Mouse (Mus musculus) limb, embryonic 10.5 days (tissue): ENCODE results near the gene Ttll8. TPM values are rescaled to one million over a fixed set of nuclear protein-coding genes. Genes with fewer than 3 reads are reported as not detected.

Experiments used
- DNase-seq: peaks from one replicate; pipeline ENCODE4 v3.0.0-alpha.2; 2017; ENCODE audit warnings: low spot score
- H3K27ac ChIP-seq: fragments of 300-500 bp; sonication (generic); 2 replicates; pipeline ENCODE4 v1.5.1; 2016; ENCODE audit warnings: mild to moderate bottlenecking
- H3K27me3 ChIP-seq: fragments of 300-500 bp; sonication (generic); 2 replicates; pipeline ENCODE4 v1.6.1; 2016; ENCODE audit warnings: low read depth, mild to moderate bottlenecking; ENCODE audit not compliant: poor library complexity, severe bottlenecking
- H3K36me3 ChIP-seq: fragments of 300-500 bp; sonication (generic); 2 replicates; pipeline ENCODE4 v1.6.1; 2016; ENCODE audit warnings: mild to moderate bottlenecking, moderate library complexity
- H3K4me1 ChIP-seq: fragments of 300-500 bp; sonication (generic); 2 replicates; pipeline ENCODE4 v1.6.1; 2016
- H3K4me3 ChIP-seq: fragments of 300-500 bp; sonication (generic); 2 replicates; pipeline ENCODE4 v1.5.1; 2016; ENCODE audit warnings: mild to moderate bottlenecking, moderate library complexity
- H3K9me3 ChIP-seq: fragments of 300-500 bp; sonication (generic); replicated peaks from 2 replicates; pipeline ENCODE4 v1.6.1; 2016; ENCODE audit warnings: mild to moderate bottlenecking
- WGBS: fragments of 180-500 bp; shearing (Covaris S2); methylation state at CpG from one replicate; pipeline ENCODE4 v1.1.7; 2016; 5-methylcytosine and 5-hydroxymethylcytosine counted together
- polyA plus RNA-seq: library from polyadenylated mRNA; unstranded; fragments of >200 nt; fragmentation: Nextera tagmentation; extraction: Ambion mirVana; gene quantifications from 2 replicates; pipeline ENCODE4 v1.2.1, GENCODE M21; 2016

Ttll8 gene
- polyA plus RNA-seq, 1 experiment from 2014 or later = not detected

DNA sequence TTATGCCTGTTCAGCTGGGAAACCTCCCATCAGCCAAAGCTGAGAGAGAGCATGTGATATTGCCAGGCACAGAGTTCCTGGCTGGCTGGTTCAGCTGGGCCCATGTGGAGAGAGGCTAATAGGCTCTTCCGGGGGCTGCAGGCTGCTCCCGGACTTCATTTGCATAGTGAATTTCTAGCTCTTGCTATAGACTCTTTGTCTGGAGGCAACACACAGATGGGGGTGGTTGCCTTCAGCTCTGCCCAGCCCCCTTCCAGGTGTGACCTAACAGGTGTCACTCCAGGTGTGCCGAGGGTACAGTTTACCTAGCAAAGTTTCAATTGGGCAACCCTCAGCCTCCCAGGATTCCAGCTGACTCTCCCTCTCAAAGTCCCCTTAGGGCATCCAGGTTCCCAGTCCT is 37.9 kb downstream of the Ttll8 start:
- WGBS = 57% methylated on average over 3 of the region's 3 CpGs
- no peak for DNase-seq
- Histone ChIP-seq H3K36me3 (no peaks in the 10 kb centered on the region), H3K9me3 (no peaks in the 10 kb centered on the region), H3K27ac (no peak overlapping the region), H3K4me1 (no peaks in the 10 kb centered on the region), H3K27me3 (no peaks in the 10 kb centered on the region), H3K4me3 (no peak overlapping the region)

DNA sequence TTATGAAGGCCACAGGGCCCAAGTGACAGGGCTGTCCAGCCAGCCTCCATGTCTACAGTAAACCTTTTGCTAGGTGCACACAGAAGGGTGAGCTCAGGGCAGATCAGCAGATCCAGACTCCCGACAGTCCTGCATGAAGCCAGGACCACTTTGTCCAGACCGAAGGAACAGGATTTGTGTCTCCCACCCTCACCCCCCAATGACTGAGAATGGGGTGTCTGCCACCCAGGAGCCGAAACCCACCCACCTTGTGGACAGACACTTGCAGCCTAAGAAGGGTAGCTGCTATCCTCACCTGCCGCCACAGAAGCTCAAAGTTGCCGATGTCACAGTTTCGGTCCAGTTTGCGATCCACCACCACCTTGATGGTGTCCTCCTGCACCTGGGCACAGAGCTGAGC is 39.2 kb downstream of the Ttll8 start:
- Histone ChIP-seq H3K36me3 (no peaks in the 10 kb centered on the region), H3K4me1 (no peaks in the 10 kb centered on the region), H3K4me3 (no peak overlapping the region), H3K27ac (no peak overlapping the region), H3K27me3 (no peaks in the 10 kb centered on the region), H3K9me3 (no peaks in the 10 kb centered on the region)
- WGBS = 92% methylated on average over 7 of the region's 7 CpGs
- no peak for DNase-seq

DNA sequence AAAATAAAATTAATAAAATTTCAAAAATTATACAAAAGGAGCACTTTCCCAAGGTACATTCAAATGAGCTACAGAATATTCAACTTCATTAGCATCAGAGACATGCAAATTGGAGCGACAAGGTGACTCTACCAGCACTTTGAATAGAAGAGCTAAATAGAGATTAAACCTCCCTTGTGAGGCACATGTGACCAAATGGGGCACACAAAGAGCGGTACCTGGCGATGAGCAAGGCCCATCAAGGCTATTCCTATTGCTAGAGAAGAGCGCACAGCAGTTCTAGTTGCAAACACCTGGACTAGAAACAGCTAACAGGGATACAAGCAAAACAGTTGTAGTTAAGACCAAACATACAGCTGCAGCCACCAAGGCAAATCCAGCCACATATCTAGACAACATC is 47.9 kb downstream of the Ttll8 start:
- DNase-seq = no peak
- no peaks in the 10 kb centered on the region for H3K27me3 ChIP-seq
- H3K4me1 ChIP-seq = no peaks in the 10 kb centered on the region
- 73% methylated on average over 4 of the region's 4 CpGs for WGBS
- no peaks in the 10 kb centered on the region for H3K9me3 ChIP-seq
- no peaks in the 10 kb centered on the region for H3K36me3 ChIP-seq
- no peak overlapping the region for H3K4me3 ChIP-seq
- H3K27ac ChIP-seq = no peak overlapping the region

DNA sequence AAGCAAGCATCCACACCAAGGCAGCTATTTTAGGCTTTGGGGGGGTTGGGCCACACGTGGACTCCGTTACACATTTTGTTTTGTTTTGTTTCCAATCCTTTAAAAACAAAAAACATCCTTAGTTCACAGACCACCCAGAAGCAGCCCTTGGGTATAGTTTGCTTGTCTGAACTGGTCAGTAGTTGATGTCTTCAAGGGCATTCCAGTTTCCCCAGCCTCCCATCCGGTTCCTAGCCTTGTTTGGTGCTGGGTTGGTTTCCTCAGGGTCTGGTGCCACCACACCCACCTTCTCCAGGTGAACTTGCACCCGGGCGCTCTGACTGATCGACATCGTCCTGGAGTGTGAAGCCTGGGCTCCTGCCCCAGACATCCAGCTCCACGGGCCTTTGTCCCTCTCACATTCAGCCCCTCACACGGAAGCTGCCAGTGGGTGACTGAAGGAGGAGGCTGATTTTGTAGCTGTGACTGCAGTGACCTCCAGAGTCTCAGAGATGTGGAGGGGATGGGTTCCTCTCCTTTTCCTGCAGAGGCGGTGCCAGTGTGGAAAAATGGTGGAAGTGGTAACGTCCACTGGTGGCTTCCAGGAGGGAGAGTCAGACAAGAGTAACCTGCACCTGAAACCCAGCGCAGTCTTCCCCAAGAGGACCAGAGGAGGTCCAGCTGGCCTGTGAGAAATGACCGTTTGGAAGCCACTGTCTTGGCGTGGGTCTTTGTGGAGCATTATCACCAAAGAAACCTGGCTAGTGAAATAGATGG is 50.0 kb downstream of the Ttll8 start:
- H3K36me3 ChIP-seq = no peaks in the 10 kb centered on the region
- H3K27me3 ChIP-seq = no peaks in the 10 kb centered on the region
- no peak for DNase-seq
- H3K27ac ChIP-seq = no peak overlapping the region
- 85% methylated on average over 14 of the region's 14 CpGs for WGBS
- no peaks in the 10 kb centered on the region for H3K4me1 ChIP-seq
- H3K4me3 ChIP-seq = no peak overlapping the region
- H3K9me3 ChIP-seq = no peaks in the 10 kb centered on the region

DNA sequence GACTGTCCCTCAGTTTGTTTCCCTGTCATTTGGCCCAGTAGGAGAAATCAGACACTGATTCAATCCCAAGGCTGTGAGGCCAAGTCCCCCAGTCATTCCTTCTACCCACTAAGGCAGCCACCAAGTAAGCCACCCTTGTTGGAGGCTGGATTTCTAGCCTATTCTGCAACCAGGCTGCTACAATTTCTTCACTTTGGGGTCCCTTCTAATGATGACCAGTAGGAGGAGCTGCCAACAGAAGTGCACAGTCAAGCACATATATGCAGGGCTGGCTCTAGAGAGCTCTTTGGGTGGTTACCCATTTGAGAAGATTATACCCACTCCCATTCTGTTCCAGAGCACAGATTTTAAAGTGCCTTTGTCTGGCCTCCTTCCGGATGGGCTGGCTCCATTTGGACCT is 51.1 kb downstream of the Ttll8 start:
- Histone ChIP-seq H3K4me1 (no peaks in the 10 kb centered on the region), H3K36me3 (no peaks in the 10 kb centered on the region), H3K27ac (no peak overlapping the region), H3K9me3 (no peaks in the 10 kb centered on the region), H3K27me3 (no peaks in the 10 kb centered on the region), H3K4me3 (no peak overlapping the region)
- no peak for DNase-seq
- 78% methylated on average over 1 of the region's 1 CpGs for WGBS

DNA sequence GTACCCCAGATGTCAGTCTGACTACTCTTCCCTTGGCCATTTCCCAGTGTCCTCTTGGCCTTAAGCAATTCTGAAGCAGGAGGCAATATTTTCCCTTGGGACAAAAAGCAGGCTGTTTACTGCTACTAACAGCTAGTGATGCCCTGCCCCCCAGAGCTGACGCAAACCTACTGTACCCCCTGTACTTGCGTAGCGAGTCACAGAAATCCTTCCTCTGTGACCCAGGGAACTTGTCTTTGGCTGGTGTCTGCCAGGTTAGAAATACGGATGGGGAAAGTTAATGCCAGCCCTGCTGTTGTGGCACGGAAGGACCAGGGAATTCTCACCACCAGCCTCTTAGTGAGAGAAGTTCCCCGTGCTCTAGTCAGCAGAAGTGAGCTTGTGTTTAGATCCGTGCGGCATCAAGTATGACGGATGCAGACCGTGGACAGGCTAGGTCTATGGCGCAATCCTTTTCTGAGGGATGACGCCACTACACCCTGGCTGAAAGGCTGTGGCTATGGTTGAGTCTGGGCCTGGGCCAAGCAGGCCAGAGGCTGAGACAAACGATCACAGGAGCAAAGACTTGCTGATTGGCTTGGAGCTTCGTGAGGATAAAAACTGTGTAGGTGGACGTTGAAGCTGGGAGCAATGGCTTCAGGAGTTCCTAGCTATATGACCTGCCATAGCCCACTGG is 51.9 kb downstream of the Ttll8 start:
- no peak overlapping the region for H3K27ac ChIP-seq
- no peak overlapping the region for H3K4me3 ChIP-seq
- 91% methylated on average over 15 of the region's 15 CpGs for WGBS
- no peaks in the 10 kb centered on the region for H3K4me1 ChIP-seq
- H3K9me3 ChIP-seq = no peaks in the 10 kb centered on the region
- DNase-seq = no peak
- no peaks in the 10 kb centered on the region for H3K36me3 ChIP-seq
- no peaks in the 10 kb centered on the region for H3K27me3 ChIP-seq

DNA sequence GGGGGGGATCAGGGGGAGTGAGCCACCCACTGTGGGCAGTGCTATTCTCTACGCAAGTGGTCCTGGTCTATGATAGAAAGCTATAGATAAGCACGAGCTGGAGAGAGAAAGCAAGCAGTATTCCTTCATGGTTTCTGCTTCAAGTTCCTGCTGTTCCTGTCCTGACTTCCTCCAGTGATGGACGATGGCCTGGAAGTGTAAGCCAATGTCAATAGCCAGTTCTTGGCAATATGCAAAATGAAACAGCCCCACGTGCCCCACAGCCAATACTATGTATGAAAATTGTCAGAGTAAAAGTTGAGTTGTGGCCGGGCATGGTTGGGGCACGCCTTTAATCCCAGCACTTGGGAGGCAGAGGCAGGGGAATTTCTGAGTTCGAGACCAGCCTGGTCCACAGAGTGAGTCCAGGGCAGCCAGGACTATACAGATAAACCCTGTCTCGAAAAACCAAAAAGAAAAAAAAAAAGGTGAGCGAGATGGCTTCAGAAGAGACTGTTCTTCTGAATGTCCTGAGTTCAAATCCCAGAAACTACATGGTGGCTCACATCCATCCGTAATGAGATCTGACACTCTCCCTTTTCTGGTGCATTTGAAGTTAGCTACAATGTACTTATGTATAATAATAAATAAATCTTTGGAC is 57.8 kb downstream of the Ttll8 start:
- peaks cover 1% of the 10 kb centered on the region for H3K4me1 ChIP-seq
- no peak overlapping the region for H3K27ac ChIP-seq
- H3K36me3 ChIP-seq = no peaks in the 10 kb centered on the region
- no peak for DNase-seq
- no peak overlapping the region for H3K4me3 ChIP-seq
- no peaks in the 10 kb centered on the region for H3K9me3 ChIP-seq
- 92% methylated on average over 10 of the region's 10 CpGs for WGBS
- H3K27me3 ChIP-seq = peaks cover 7% of the 10 kb centered on the region; the same call in 1 of the 2 replicates

DNA sequence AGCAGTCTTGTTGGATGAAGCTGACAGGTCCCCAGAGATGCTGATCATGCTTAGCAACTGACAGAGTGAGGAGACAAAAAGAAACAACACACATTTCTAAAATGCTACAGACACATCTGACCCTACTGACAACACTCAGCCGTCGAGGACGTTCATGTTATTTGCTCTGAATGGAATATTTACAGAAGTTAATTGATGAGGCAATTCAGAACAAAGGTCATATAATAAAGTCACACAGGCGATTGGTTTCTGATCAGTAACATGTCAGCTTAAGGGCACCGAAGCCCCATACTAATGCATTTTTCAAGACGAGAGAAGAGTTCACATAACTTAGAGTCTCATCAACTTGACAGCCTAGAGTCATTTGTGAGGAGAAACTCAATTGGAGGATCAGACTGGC is 58.3 kb downstream of the Ttll8 start:
- H3K4me3 ChIP-seq = no peak overlapping the region
- H3K9me3 ChIP-seq = no peaks in the 10 kb centered on the region
- H3K36me3 ChIP-seq = no peaks in the 10 kb centered on the region
- 88% methylated on average over 6 of the region's 6 CpGs for WGBS
- H3K27ac ChIP-seq = no peak overlapping the region
- peaks cover 10% of the 10 kb centered on the region; the same call in 1 of the 2 replicates for H3K27me3 ChIP-seq
- no peak for DNase-seq
- peaks cover 7% of the 10 kb centered on the region for H3K4me1 ChIP-seq

DNA sequence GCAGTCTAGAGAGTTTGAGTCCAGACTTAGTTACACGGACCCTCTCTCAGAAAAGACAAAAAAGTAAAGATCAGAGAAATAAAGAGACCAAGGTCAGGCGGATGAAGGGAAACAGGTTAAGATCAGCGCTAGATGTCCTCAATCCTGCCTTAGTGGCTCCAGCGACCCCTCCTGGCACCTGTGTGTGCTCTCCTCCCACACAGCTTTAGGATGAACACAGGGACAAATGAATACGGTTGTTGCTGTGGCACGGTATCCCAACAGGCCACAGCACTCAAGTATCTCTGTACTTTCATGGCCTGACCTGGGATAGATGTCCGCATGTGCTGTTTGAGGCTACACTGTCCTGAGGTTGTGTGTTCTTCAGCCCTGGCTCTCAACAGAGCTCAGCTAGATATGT is 59.1 kb downstream of the Ttll8 start:
- H3K27me3 ChIP-seq = peaks cover 14% of the 10 kb centered on the region
- H3K27ac ChIP-seq = no peak overlapping the region
- no peaks in the 10 kb centered on the region for H3K9me3 ChIP-seq
- no peak overlapping the region for H3K4me3 ChIP-seq
- H3K4me1 ChIP-seq = peaks cover 15% of the 10 kb centered on the region
- H3K36me3 ChIP-seq = no peaks in the 10 kb centered on the region
- WGBS = 63% methylated on average over 7 of the region's 7 CpGs
- DNase-seq = no peak

DNA sequence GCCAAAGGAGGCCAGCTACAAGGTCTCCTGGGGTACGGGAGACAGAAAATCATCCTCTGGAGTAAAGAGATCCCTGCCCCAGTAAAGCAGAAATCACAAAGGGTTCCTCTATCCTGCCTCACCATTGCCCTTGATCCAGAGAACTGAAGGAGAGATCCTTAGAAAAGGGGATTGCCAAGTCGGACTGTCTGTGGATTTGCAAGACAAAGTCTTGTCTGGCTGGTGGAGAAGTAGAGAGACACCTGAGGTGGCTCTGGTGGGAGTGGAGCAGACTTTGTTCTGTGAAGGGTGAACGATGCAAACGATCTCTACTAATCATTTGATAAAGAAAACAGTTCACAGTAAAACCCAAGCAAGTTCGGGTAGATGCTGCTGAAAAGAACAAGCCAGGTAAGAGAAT is 61.3 kb downstream of the Ttll8 start:
- 90% methylated on average over 5 of the region's 5 CpGs for WGBS
- no peak overlapping the region for H3K4me3 ChIP-seq
- no peak overlapping the region for H3K27ac ChIP-seq
- H3K4me1 ChIP-seq = peaks cover 16% of the 10 kb centered on the region
- no peak for DNase-seq
- no peaks in the 10 kb centered on the region for H3K9me3 ChIP-seq
- H3K27me3 ChIP-seq = peaks cover 30% of the 10 kb centered on the region
- no peaks in the 10 kb centered on the region for H3K36me3 ChIP-seq

DNA sequence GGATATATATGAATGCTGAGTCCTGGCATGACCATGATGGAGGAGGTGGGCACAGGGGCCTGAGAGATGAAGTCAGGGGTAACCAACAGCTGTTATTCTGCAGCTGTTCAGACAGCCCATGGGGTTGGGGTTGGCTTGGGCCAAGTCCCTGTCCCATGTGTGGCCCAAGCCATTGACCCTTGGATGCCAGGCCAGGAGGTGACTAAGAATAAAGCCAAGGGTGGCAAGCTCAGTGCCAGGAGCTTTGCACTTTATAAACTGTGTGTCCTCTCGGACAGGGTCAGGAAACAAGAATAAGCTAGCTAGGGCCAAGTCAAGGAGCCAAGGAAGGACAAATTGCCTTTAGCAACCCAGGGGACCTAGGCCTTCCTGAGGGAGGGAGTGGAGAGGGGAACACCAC is 62.0 kb downstream of the Ttll8 start:
- 93% methylated on average over 1 of the region's 1 CpGs for WGBS
- DNase-seq = no peak
- Histone ChIP-seq H3K4me3 (no peak overlapping the region), H3K4me1 (peaks cover 16% of the 10 kb centered on the region), H3K27ac (no peak overlapping the region), H3K27me3 (peaks cover 30% of the 10 kb centered on the region), H3K9me3 (no peaks in the 10 kb centered on the region), H3K36me3 (no peaks in the 10 kb centered on the region)

DNA sequence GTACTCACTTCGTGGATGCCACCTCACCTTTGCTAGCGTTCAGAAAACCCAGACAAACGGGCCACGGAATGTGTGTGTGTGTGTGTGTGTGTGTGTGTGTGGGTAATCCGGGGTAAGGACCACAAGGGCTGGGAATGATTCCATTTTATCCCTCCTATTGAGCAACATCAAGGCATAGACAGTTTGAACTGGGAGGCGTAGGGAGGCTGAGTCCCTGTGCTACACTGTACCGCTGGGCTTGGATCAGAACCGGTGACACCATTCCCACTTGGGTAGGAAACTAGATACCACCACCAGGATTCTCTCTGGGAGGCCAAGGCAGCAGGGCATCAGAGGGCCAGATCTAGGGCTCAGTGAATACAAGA is 62.6 kb downstream of the Ttll8 start:
- Histone ChIP-seq H3K9me3 (no peaks in the 10 kb centered on the region), H3K27me3 (peaks cover 30% of the 10 kb centered on the region), H3K27ac (no peak overlapping the region), H3K4me1 (peaks cover 16% of the 10 kb centered on the region), H3K4me3 (peak overlapping the region; percentile 62), H3K36me3 (no peaks in the 10 kb centered on the region)
- DNase-seq = no peak
- WGBS = 68% methylated on average over 8 of the region's 8 CpGs
